Mouse (Mus musculus): ENCODE results near the gene Zfyve16.

Gene Zfyve16

DNA sequence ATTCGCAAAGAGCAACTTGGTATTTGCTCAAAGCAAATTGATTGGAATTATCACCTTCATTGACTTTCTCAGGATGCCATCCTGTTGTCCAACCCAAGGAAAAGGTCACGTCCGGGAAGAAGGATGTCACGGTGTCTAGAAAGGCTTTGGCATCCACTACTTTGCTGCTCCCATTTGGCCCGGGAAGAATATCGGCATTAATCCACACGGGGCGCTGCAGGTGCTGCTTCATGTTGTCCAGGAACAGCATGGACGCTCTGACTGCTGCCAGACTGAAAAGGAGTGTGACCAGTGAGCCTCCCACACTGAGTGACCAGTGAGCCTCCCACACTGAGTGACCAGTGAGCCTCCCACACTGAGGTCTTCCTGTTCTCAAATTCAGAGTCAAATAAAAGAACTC is 62.8 kb downstream of the Zfyve16 start:
- DNase-seq (ENCODE audit: low spot score), result no peak

DNA sequence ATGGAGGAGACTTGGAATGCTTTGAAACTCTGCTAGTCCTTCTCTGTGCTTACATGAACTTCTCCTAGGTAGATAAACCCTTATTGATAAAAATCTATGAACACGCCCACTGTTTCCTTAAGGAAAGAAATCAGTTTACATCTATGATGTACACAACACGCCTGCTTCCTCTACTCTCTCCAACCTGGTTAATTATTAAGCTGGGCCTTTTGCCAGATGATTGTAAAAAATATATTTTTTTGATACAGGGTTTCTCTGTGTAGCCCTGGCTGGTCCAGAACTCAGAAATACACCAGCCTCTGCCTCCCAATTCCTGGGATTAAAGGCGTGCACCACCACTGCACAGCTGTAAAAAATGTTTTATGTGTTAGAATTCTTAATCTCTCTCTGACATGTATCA is 66.0 kb downstream of the Zfyve16 start:
- no peak for DNase-seq (ENCODE audit: low spot score)

DNA sequence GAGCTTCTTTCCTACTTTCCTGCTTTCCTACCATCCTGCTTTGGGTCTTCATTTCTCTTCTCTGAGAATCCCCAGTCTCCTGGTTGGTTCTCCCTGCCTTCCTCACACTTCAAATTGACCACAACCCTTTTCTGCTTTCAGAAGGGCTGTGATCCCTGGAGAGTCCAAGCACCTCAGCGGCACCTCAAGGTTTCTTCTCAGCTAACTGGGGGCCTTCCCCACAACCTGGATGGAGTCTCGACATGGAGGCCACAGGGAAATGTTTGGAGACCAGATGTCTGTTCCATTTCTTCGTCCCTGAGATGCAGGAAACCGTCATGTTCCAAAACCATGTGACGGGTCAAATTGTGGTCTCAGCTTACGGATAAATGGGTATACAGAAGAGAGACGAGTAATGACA is 83.8 kb downstream of the Zfyve16 start:
- DNase-seq (ENCODE audit: low spot score), result no peak

DNA sequence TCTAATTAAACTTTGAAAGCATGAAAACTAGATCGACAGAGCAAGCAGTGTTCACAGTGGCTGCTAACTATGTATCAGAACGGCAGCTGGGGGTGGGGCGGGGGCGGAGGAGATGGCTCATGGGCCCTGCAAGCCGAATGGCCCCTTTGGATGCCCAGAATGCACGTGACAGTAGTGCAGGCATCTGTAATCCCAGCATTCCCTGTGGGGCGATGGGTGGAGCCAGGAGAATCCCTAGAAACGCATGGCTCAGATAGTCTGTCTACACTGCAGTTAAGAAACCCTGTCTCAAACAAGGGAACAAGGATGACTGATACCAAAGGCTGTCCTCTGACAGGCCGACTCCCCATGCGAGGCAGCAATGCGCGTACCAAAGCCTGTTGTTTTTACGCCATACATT is 90.4 kb downstream of the Zfyve16 start:
- no peak for DNase-seq (ENCODE audit: low spot score)

DNA sequence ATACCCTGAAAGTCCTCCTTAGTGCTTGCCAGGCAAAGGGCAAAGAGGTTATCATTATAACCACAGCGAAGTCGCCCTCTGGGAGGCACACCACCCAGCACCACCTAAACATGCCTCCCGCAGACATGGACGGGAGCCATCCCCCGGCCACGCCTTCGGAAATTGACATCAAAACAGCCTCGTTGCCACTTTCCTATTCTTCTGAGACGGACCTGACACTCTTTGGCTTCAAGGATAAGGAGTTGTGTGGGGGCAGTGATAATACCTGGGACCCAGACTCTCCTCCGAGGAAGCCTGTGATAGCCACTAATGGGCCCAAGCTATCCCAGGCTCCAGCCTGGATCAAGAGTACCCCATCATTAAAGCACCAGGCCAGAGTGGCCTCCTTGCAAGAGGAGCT is 92.0 kb downstream of the Zfyve16 start:
- no peak for DNase-seq (ENCODE audit: low spot score)

Data from ovary, postnatal 36 days (tissue).